Mouse (Mus musculus) limb, embryonic 11.5 days (tissue): ENCODE results near the gene Commd4. TPM values are rescaled to one million over a fixed set of nuclear protein-coding genes. Genes with fewer than 3 reads are reported as not detected.

Source experiments
- polyA plus RNA-seq: library from polyadenylated mRNA; unstranded; fragments of >200 nt; fragmentation: Nextera tagmentation; extraction: Ambion mirVana; gene quantifications from 2 replicates; pipeline ENCODE4 v1.2.1, GENCODE M21; 2014

Commd4 gene
- polyA plus RNA-seq, 1 experiment from 2014 or later, result 82.8 TPM

Other genes starting within 250 kb of the Commd4 start
- gene Snx33, start 230.0 kb downstream of the Commd4 start, polyA plus RNA-seq, result 7.8 and 10.1 TPM in 2 replicates
- 70.9 and 73.6 TPM in 2 replicates for gene Imp3, start 220.9 kb downstream of the Commd4 start, polyA plus RNA-seq
- gene Snupn, start 207.5 kb downstream of the Commd4 start, polyA plus RNA-seq, result 26.0 and 30.2 TPM in 2 replicates
- 40.5 and 44.0 TPM in 2 replicates for gene Ptpn9, start 163.4 kb downstream of the Commd4 start, polyA plus RNA-seq
- 65.8 and 72.7 TPM in 2 replicates for gene Sin3a, start 86.3 kb downstream of the Commd4 start, polyA plus RNA-seq
- 20.1 and 24.8 TPM in 2 replicates for gene Man2c1, start 27.6 kb downstream of the Commd4 start, polyA plus RNA-seq
- 6.1 and 6.2 TPM in 2 replicates for gene Neil1, start 10.0 kb downstream of the Commd4 start, polyA plus RNA-seq
- not detected in 2 replicates for gene Trcg1, start 78.2 kb upstream of the Commd4 start, polyA plus RNA-seq
- gene 1700017B05Rik, start 104.3 kb upstream of the Commd4 start, polyA plus RNA-seq, result 13.9 and 15.6 TPM in 2 replicates